Mouse (Mus musculus) spleen, postnatal 10 days (tissue): ENCODE measurements around the gene Dgkh.
A peak's percentile ranks its signal among the peaks of the same experiment; 100 is the strongest.
"Not testable (repeated sequence)": the region's sequence is repeated elsewhere in the genome, so short reads cannot be mapped to it uniquely, and the experiment has no call there.

ENCODE experiments used
- DNase-seq, 2 experiments: peaks; one replicate each; pipeline ENCODE4 v3.0.0; 2021 to 2022; ENCODE audit warnings: low spot score in 2 of 2

The Dgkh gene

DNA sequence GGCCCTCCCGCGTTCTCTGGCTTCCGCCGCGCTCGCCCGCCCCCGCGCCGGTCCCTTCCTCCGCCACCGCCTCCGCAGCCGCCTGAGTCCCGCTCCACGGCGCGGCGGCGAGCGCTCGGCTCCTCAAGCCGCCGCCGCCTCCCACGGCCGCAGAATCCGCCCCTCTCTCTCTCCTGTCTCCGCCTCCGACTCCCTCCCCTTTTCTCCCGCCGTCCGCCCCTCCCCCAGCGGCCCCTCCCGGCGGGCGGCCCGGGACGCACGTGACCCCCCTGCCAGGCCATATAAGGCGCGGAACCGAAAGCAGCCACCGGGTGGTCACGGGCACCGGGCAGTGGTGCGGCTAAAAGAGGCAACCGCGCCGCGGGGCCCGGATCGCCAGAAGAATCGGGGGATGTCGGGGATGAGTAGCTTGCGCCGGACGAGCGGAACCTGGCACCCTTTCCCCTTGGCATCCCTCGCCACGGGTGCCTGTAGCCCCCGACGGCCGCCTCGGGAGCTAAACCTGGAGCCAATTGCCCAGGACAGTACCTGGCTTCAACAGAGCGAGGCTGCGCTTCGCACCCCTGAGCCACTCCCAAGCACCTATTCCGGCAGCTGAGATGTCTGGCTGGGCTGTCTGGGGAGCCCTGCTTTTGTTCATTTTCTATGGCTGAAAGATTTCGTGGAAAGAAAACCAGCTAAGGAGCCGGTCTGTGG, at the start of gene Dgkh:
TSS of gene Dgkh (minus strand) at position 160 of the 696 bp plus-strand sequence.
- DNase-seq, result peak; percentile 33 to 74

- no peak for DNase-seq
Measured at GRCm38 (mm10) chr14:78777215-78777614, 44.6 kb upstream of the Dgkh start.

DNA sequence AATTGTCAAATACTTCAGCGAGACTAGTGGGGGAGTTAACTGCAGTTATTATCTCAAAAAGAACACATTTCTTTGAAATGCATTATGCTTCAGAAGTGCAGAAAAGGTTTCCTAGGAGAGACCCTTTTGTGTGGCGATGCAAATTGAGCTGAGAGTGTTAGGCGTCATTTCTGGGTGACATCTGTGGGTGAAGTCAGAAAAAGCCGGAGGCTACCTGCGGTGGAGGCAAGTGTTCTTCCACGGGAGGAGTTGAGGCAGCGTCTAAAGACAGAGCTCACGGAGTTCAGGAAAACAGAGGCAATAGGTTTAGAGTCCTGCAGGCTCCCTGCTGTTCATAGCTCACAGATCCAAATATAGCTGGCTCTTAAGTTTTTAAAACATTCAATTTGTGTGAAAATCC, 44.1 kb upstream of the Dgkh start:
- no peak for DNase-seq

DNA sequence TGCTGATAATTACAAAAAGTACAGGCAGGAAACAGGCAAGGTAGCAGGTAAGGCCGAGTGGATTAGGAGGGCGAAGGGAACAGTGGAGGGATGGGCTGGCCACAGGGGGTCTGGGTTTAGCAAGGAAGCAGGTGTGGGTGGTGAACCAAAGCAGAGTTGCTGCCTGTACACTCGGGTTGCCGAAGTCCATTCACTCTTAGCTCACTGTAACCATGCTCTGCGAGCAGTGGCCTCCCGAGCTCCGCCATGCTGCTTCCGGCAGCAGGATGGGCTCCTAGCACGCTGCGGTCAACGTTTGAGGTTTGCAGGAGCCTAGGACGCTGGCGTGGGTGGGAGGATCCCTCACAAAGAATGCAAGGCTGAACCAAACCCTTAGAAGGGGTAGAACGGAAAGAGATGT, 43.1 kb upstream of the Dgkh start:
- DNase-seq, result no peak

DNA sequence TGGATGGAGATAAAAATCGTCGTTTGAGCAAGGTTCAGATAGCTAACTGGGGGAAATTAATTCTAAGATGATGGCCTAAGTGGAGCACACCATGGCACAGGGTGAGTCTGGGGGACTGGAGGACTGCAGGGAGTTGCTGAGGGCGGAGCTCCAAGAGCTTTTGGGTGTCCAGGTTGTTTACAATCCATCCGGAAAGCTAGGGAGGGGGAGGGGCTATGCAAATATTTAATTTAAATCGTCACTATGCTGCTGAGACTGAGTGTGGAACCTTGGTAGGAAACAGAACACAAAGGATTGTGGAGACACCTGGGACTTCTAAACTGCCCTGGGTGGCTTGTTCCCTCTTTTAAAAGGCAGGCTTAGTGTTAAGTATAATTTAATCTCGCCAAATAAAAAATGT, 42.6 kb upstream of the Dgkh start:
- no peak for DNase-seq

GRCm38 (mm10) chr14:78770457-78770856, 37.9 kb upstream of the Dgkh start:
- no peak for DNase-seq

- no peak for DNase-seq
Measured at GRCm38 (mm10) chr14:78761064-78761463, 28.5 kb upstream of the Dgkh start.

DNA sequence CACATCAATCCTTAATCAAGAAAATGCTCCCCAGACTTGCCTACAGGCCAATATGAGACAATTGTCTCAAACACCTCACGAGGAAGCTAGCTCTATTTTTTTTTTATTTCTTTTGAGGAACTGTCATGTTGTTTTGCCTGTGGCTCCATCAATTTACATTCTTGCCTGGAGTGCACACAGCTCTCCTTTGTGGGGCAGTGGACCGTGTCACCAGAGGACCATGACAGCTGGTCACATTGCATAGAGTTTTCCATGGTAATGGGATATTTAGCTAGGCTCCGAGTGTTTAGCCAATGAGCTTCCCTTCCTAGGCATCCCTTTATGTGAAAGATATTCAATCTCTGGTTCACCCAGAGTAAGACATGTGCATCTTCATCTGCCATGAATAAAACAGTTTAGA, 26.9 kb upstream of the Dgkh start:
- DNase-seq, result no peak

DNA sequence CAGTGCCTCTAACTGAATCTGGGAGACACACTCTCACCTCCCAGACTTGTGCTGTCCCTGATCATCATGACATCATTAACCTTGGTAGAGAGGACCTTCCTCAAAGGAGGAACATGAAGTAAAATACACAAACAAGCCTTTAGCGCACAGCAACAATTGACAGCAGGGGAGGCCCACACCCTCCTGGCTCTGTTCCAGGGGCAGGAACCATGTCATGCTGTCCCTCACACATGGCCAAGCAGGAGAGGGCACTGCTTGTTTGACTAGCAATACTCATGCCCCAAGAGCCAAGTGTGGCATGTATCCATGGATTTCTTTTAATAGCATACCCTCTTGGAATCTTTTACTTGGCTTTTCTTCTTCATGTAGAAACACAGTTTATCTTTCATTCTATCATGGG, 22.7 kb upstream of the Dgkh start:
- DNase-seq, result no peak

DNA sequence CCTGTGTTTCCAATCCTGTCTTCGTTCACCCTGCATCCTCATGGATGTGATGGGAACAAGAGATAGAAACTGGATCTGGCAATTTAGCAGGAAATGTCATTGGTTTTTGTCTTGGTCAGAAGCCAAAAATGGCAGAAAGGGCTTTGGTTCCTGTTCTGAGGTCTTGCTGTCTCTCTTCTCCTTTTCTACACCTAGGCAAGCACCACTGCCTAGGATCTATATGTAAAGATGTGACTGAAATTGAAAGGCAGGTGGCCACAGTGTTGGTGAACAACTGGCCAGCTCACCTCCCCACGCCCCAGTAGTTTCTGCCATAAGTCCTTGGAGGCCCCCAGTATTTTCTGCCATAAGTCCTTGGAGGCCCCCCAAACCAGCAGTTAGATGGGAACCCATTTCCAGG, 16.1 kb upstream of the Dgkh start:
- DNase-seq, result no peak

GRCm38 (mm10) chr14:78747969-78748651, 15.5 kb upstream of the Dgkh start:
- DNase-seq, result no peak

- DNase-seq, result no peak
Measured at GRCm38 (mm10) chr14:78747454-78747853, 14.9 kb upstream of the Dgkh start.

DNA sequence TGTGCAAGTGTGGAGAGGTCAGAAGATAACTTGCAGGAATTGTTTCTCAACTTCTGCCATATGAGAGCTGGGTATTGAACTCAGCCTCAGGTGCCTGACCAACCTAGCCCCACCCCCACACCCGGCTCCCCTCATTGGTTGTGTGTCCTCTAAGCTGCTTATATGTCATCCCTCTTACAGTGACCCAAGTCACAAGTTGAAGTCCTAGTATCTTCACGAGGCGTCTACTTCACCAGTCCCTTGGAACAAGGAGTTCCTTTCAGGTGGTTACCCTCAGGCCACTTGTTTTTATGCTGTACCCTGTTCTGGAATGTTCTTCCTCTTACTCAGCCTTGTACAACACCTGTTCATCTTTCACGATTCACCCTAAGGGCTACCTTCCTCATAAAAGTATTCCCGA, 2.0 kb upstream of the Dgkh start:
- no peak for DNase-seq

DNA sequence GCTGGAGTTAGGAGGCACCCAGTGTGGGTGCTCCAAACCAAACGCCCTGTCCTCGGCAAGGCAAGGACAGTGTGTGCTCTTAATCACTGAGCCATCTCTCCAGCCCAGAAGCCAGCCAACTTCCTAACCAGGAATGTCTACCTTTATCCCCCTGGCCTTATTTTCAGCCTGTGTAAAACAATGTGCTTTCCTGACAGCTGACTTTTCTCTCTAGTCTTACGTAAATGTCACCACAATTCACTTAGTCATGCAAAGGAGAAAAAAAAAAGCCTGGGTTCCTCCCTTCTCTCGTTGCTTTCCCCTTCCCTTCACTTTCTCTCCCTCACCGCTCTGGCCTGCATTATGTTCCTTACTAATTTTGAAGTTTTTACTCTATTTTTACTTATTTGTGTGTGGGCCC, 1.6 kb upstream of the Dgkh start:
- DNase-seq, result not testable (repeated sequence)

- DNase-seq, result no peak
Measured at GRCm38 (mm10) chr14:78733366-78734076, 945 bp upstream of the Dgkh start.

DNA sequence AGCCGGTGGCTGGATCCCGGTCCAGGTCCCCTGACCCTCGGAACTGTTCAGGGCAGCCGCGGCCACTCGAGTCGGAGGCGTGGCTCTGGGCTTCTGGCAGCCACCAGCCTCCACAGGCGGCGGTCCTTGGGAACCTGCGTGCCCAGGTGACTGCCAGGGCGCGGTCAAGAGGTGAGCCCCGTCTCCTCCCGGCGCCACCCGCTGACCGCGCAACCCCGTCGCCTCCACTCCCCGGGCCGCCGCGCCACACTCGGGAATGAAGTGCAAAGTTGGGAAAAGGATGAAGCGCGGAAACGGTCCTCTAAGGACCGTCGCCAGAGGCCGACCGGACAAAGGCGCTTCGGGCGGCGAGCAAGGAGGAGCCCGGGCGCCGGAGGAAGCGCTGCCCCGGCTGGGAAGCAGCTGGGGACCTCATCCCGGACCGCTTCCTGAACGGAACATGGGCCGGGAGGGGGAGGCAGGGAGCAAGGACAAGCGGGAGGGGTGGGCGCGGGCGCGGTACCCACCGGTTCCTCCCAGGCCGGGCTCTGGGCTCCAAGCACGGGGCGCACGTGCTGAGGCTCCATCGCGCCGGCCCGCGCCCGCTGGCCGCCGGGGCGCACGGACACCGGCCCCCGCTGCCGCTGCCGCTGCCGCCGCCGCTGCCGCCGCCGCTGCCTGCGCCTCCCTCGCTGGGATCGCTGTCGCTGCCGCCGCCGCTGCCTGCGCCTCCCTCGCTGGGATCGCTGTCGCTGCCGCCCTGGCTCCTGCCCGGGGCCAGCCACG, 542 bp downstream of the Dgkh start:
- peak; percentile 13 to 29 for DNase-seq

GRCm38 (mm10) chr14:78731240-78731639, 1.3 kb downstream of the Dgkh start:
- no peak for DNase-seq

DNA sequence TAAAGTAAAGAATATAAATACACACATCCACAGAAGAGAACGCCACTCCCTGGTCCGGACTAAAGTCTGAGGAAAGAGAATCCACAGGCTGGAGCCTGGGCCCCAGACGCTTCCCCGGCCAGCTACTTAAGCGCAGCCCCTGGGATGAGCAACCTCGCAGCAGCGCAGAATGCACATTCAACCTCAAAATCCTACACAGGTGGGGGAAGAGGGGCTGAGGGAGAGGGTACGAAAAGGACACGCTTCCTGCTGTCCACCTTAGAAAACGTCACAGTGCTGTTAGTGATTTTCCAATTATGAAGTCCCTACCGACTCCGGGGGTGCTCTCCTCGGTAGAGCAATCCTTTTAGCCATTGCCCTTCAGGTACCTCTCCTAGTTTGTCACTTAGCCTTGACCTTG, 6.6 kb downstream of the Dgkh start:
- no peak for DNase-seq

DNA sequence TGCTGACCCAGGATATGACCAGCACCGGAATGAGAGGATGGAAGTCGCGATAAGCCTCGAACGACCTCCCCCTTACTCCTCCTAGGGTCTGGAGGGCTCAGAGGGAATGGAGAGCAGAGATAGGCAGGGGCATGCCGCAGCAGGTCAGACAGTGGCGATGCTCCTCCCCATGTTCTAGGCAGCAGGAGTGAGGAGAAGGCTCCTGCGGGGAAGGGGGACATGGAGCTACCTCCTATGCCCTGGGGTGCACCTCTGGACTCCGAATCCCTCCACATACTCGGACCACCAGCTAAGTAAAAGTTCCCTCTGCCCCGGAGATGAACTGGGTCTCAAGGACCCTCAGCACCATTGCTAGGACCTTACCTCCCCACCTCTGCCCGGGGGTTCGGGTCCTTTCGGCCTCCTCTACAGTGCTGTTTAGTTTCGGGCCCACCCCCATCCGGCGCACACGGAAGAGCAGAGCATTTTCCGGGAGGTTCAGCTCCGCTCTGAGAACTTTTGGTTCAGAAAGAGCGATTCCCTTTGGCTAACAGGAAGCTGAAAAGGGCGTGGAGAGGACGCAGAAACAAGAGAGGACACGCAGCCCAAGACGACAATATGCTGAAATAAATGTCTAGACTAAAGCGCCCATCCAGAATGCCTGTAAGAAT, 7.1 kb downstream of the Dgkh start:
- peak; percentile 12 to 15 for DNase-seq

GRCm38 (mm10) chr14:78724414-78725306, 7.9 kb downstream of the Dgkh start:
- DNase-seq, result peak in 1 of 2 experiments; percentile 25

DNA sequence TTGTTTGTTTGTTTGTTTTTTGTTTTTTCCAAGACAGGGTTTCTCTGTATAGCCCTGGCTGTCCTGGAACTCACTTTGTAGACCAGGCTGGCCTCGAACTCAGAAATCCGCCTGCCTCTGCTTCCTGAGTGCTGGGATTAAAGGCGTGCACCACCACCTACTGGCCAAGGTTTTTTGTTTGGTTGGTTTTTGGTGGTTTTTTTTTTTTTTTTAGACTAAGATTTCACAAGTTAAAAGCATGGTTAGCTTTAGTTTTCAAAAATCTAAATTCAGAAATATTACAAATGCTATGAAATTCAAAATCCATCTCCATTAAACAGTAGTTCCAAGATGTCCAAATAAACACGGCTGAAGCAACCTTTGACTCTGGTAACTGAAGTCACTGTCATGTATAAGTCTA, 8.9 kb downstream of the Dgkh start:
- not testable (repeated sequence) for DNase-seq
